Mouse (Mus musculus): ENCODE data around the gene Mrpl21. TPM values are rescaled to one million over a fixed set of nuclear protein-coding genes. Genes with fewer than 3 reads are reported as not detected.

Gene Mrpl21
- total RNA-seq, 2 experiments from 2014 or later, result 55.1 to 55.7 TPM

DNA sequence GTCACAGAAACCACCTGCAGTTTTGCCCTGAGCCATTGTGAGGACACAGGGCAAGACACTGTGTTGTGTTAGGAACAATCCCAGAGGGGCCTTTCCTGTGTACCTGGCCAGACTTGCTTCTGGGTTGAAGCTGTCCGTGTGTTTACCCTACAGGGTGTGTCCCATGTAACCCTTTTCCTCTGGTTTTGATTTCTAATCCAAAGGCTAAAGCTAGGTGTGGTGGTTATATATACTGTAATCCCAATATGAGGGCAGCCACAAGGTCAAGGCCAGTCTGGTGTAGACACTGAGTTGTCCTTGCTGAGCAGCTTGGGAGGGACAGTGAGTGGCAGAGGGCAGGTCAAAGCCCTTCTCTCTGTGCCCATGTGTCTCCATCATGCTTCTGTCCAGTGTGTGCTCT, 53.2 kb downstream of the Mrpl21 start:
- no peak for DNase-seq (ENCODE audit: low spot score in 2 of 2)

DNA sequence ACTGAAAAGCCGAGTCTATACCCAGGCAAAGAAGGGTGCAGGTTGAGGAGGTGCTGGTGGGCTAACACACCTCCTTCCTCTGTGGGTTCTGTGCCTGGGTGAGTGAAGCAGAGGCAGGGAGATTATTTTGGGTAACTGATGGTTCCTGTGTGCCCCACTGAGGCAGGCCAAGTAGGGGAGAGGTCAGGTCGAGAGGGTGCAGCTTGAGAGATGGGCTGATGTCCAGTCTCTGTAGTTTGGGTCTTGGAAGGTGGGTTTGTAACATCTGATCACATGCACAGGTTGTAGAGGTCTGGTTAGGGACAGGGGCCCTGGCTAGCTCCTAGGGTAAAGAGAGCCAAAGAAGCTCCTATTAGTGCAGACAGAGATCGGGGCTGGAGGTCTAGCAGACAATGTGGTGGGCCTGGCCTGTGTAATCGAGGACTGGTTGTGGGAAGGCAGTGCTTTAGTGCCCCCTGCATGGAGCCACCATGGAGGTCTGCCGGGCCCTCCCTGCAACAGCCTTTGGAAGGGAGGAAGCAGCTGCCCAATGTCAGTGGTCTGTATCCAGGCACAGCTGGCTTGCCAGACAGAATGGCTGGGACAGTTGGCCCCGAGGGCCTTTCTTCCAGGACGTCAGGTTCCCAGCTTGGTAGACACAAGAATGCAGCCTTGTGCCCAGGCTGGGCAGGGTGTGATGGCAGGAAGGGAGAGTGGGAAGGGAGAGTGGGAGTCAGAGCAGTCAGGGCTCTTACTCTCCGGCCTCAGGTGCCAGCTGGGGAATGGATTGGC, 54.0 kb downstream of the Mrpl21 start:
- no peak for DNase-seq (ENCODE audit: low spot score in 2 of 2)

DNA sequence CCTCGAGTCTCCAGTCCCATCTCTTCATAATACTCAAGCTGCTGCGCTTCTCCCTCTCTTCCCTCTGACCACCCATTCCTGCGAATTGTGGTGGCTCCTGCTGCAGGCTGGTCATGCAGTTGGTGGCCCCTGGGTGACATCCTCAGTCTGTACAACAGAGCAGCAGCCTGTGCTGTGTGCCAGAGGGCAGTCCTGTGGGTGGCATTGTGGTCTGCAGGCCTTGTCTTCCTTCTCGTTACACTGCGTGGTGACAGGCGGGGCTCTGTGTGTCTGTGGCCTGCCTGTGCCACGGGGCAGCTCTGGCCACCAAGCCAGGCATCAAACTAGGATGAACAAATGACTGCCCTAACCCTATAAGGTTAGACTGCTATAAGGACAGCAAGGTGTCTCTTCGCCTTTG, 56.5 kb downstream of the Mrpl21 start:
- DNase-seq (ENCODE audit: low spot score in 2 of 2), result no peak

DNA sequence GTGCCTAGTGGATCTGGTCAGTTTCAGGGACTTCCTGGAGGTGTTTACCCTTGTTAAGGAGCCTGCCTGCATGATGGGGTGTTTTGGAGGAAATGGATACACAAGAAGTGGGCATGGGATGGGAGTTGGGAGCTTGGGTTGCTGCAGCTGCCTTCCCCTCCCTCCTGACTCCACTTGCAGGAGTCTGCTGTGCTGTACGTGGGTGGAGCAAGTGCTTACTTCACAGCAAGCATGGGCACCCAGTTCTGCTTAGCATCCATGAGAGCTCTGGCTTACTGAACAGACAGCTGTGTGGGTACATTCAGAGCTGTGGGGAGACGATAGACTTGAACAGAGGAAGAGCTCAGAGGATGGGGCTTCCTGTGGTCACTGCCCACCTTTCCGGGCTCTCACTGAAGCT, 58.3 kb downstream of the Mrpl21 start:
- DNase-seq (ENCODE audit: low spot score in 2 of 2), result no peak

Small RNAs within 50 kb of the gene (microRNA-seq; reads per million reads assigned to microRNA genes)
- gene Mir6984, result 0.22 to 0.59 reads per million in 2 experiments

Other genes with a start within 250 kb of the Mrpl21 start
- gene Ighmbp2, start 116 bp downstream of the Mrpl21 start, total RNA-seq (2021), result 10 to 100 TPM; 12.4 to 12.6 TPM
- gene Cpt1a, start 39.4 kb downstream of the Mrpl21 start, total RNA-seq (2021), result 10 to 100 TPM; 31.9 to 35.2 TPM
- gene Tesmin, start 106.0 kb downstream of the Mrpl21 start, total RNA-seq (2021), result under 1 TPM; 0.41 to 0.69 TPM
- gene Gal, start 131.6 kb downstream of the Mrpl21 start, total RNA-seq (2021), result 1 to 10 TPM; 4.5 to 5.5 TPM